Mouse (Mus musculus) hindbrain, embryonic 15.5 days (tissue): Measurements from ENCODE around the gene Gzmm. TPM values are rescaled to one million over a fixed set of nuclear protein-coding genes. Genes with fewer than 3 reads are reported as not detected.

ENCODE experiments used
- ATAC-seq: fragments of 200-750 bp; cut with Nextera tagmentation; 2 replicates; pipeline ENCODE4 v1.8.0; 2017; ENCODE audit warnings: low read depth, moderate number of reproducible peaks, moderate TSS enrichment; ENCODE audit not compliant: low FRiP score
- H3K27ac ChIP-seq: fragments of 300-500 bp; sonication (generic); replicated peaks from 2 replicates; pipeline ENCODE4 v1.5.1; 2015; ENCODE audit warnings: mild to moderate bottlenecking, inconsistent platforms
- H3K27me3 ChIP-seq: fragments of 300-500 bp; sonication (generic); 2 replicates; pipeline ENCODE4 v1.6.1; 2015; ENCODE audit warnings: control low read depth, inconsistent platforms
- H3K36me3 ChIP-seq: fragments of 300-500 bp; sonication (generic); 2 replicates; pipeline ENCODE4 v1.6.1; 2015; ENCODE audit warnings: control low read depth, inconsistent platforms
- H3K4me1 ChIP-seq: fragments of 300-500 bp; sonication (generic); replicated peaks from 2 replicates; pipeline ENCODE4 v1.6.1; 2015; ENCODE audit warnings: control low read depth, inconsistent platforms
- H3K4me2 ChIP-seq: fragments of 300-500 bp; sonication (generic); 2 replicates; pipeline ENCODE4 v1.6.1; 2015; ENCODE audit warnings: moderate library complexity, mild to moderate bottlenecking, inconsistent platforms
- H3K4me3 ChIP-seq: fragments of 300-500 bp; sonication (generic); 2 replicates; pipeline ENCODE4 v1.5.1; 2015; ENCODE audit warnings: mild to moderate bottlenecking, inconsistent platforms
- H3K9ac ChIP-seq: fragments of 300-500 bp; sonication (generic); 2 replicates; pipeline ENCODE4 v1.6.1; 2015; ENCODE audit warnings: inconsistent platforms
- H3K9me3 ChIP-seq: fragments of 300-500 bp; sonication (generic); 2 replicates; pipeline ENCODE4 v1.6.1; 2016; ENCODE audit warnings: control low read depth, inconsistent platforms
- WGBS: fragments of 180-500 bp; shearing (Covaris S2); methylation state at CpG from one replicate; pipeline ENCODE4 v1.1.7; 2015; 5-methylcytosine and 5-hydroxymethylcytosine counted together
- polyA plus RNA-seq: library from polyadenylated mRNA; unstranded; fragments of >200 nt; fragmentation: Nextera tagmentation; extraction: Ambion mirVana; gene quantifications from 2 replicates; pipeline ENCODE4 v1.2.1, GENCODE M21; 2015

Gzmm gene
- polyA plus RNA-seq, 1 experiment from 2014 or later, result 1.4 TPM

- Histone ChIP-seq H3K27me3 (peaks cover 24% of the 10 kb centered on the region), H3K9me3 (no peaks in the 10 kb centered on the region), H3K4me2 (peak overlapping the region; percentile 82), H3K36me3 (no peaks in the 10 kb centered on the region), H3K4me3 (peak overlapping the region; percentile 86), H3K27ac (no peak overlapping the region), H3K4me1 (peaks cover 33% of the 10 kb centered on the region), H3K9ac (peak overlapping the region; percentile 84)
- WGBS, result 2% methylated on average over 43 of the region's 43 CpGs
- ATAC-seq, result no peak
Observed at GRCm38 (mm10) chr10:79717640-79718357, 29.0 kb downstream of the Gzmm start.

- Histone ChIP-seq H3K4me1 (peaks cover 28% of the 10 kb centered on the region), H3K27me3 (peaks cover 9% of the 10 kb centered on the region), H3K4me2 (no peak overlapping the region), H3K9me3 (no peaks in the 10 kb centered on the region), H3K4me3 (no peak overlapping the region), H3K27ac (no peak overlapping the region), H3K9ac (no peak overlapping the region), H3K36me3 (no peaks in the 10 kb centered on the region)
- 55% methylated on average over 5 of the region's 5 CpGs for WGBS
- ATAC-seq, result no peak
Observed at GRCm38 (mm10) chr10:79721089-79721488, 32.3 kb downstream of the Gzmm start.

- Histone ChIP-seq H3K9me3 (no peaks in the 10 kb centered on the region), H3K27me3 (peaks cover 4% of the 10 kb centered on the region), H3K4me3 (no peak overlapping the region), H3K4me2 (no peak overlapping the region), H3K4me1 (peaks cover 10% of the 10 kb centered on the region), H3K9ac (no peak overlapping the region), H3K36me3 (peaks cover 6% of the 10 kb centered on the region; the same call in 1 of the 2 replicates), H3K27ac (no peak overlapping the region)
- 52% methylated on average over 6 of the region's 6 CpGs for WGBS
- ATAC-seq, result peak; percentile 43; the same call in 1 of the 2 replicates
Observed at GRCm38 (mm10) chr10:79723047-79723446, 34.2 kb downstream of the Gzmm start.

- H3K4me1 ChIP-seq, result 0 out of 2 replicates have a peak, but pooled peaks cover 5% of the 10 kb centered on the region
- ATAC-seq, result no peak
- no peak overlapping the region for H3K9ac ChIP-seq
- no peaks in the 10 kb centered on the region for H3K9me3 ChIP-seq
- H3K27me3 ChIP-seq, result no peaks in the 10 kb centered on the region
- no peak overlapping the region for H3K27ac ChIP-seq
- 88% methylated on average over 7 of the region's 7 CpGs for WGBS
- H3K4me3 ChIP-seq, result no peak overlapping the region
- peaks cover 6% of the 10 kb centered on the region; the same call in 1 of the 2 replicates for H3K36me3 ChIP-seq
- no peak overlapping the region for H3K4me2 ChIP-seq
Observed at GRCm38 (mm10) chr10:79723692-79724091, 34.9 kb downstream of the Gzmm start.

GRCm38 (mm10) chr10:79726090-79726489, 37.3 kb downstream of the Gzmm start:
- Histone ChIP-seq H3K27me3 (no peaks in the 10 kb centered on the region), H3K4me3 (no peak overlapping the region), H3K4me1 (0 out of 2 replicates have a peak, but pooled peaks cover 5% of the 10 kb centered on the region), H3K4me2 (no peak overlapping the region), H3K27ac (no peak overlapping the region), H3K9ac (no peak overlapping the region), H3K9me3 (no peaks in the 10 kb centered on the region), H3K36me3 (peaks cover 11% of the 10 kb centered on the region; the same call in 1 of the 2 replicates)
- 32% methylated on average over 11 of the region's 11 CpGs for WGBS
- ATAC-seq, result no peak

- Histone ChIP-seq H3K9me3 (no peaks in the 10 kb centered on the region), H3K27ac (no peak overlapping the region)
- ATAC-seq, result no peak
Observed at GRCm38 (mm10) chr10:79728323-79729249, 39.8 kb downstream of the Gzmm start.

GRCm38 (mm10) chr10:79729357-79729965, 40.6 kb downstream of the Gzmm start:
- no peaks in the 10 kb centered on the region for H3K9me3 ChIP-seq
- no peak overlapping the region for H3K27ac ChIP-seq
- no peak overlapping the region for H3K4me3 ChIP-seq
- WGBS, result 74% methylated on average over 13 of the region's 13 CpGs
- H3K4me2 ChIP-seq, result no peak overlapping the region
- ATAC-seq, result no peak; the same call in 1 of the 2 replicates
- H3K9ac ChIP-seq, result no peak overlapping the region
- no peaks in the 10 kb centered on the region for H3K27me3 ChIP-seq
- H3K4me1 ChIP-seq, result no peaks in the 10 kb centered on the region
- peaks cover 43% of the 10 kb centered on the region for H3K36me3 ChIP-seq

More at GRCm38 (mm10) chr10:79728323-79729249, 39.8 kb downstream of the Gzmm start:
- no peak overlapping the region for H3K4me3 ChIP-seq
- peaks cover 35% of the 10 kb centered on the region for H3K36me3 ChIP-seq
- H3K9ac ChIP-seq, result no peak overlapping the region
- no peaks in the 10 kb centered on the region for H3K4me1 ChIP-seq
- no peak overlapping the region for H3K4me2 ChIP-seq
- WGBS, result 71% methylated on average over 28 of the region's 28 CpGs
- no peaks in the 10 kb centered on the region for H3K27me3 ChIP-seq

- WGBS, result 97% methylated on average over 1 of the region's 1 CpGs
- Histone ChIP-seq H3K27ac (no peak overlapping the region), H3K36me3 (peaks cover 68% of the 10 kb centered on the region), H3K9ac (no peak overlapping the region), H3K4me2 (no peak overlapping the region), H3K9me3 (peaks cover 5% of the 10 kb centered on the region; the same call in 1 of the 2 replicates), H3K27me3 (no peaks in the 10 kb centered on the region), H3K4me1 (no peaks in the 10 kb centered on the region), H3K4me3 (no peak overlapping the region)
- no peak for ATAC-seq
Observed at GRCm38 (mm10) chr10:79732500-79732899, 43.7 kb downstream of the Gzmm start.

- no peak for ATAC-seq
- Histone ChIP-seq H3K4me2 (no peak overlapping the region), H3K4me3 (no peak overlapping the region), H3K9me3 (peaks cover 19% of the 10 kb centered on the region), H3K9ac (no peak overlapping the region), H3K36me3 (peaks cover 81% of the 10 kb centered on the region), H3K4me1 (no peaks in the 10 kb centered on the region), H3K27me3 (no peaks in the 10 kb centered on the region), H3K27ac (no peak overlapping the region)
- 92% methylated on average over 15 of the region's 15 CpGs for WGBS
Observed at GRCm38 (mm10) chr10:79733847-79734246, 45.0 kb downstream of the Gzmm start.

GRCm38 (mm10) chr10:79735361-79735760, 46.5 kb downstream of the Gzmm start:
- no peaks in the 10 kb centered on the region for H3K27me3 ChIP-seq
- 30% methylated on average over 44 of the region's 52 CpGs for whole genome bisulfite sequencing
- no peaks in the 10 kb centered on the region for H3K4me1 ChIP-seq
- no peak overlapping the region for H3K27ac ChIP-seq
- no peak for ATAC-seq
- H3K4me3 ChIP-seq, result no peak overlapping the region
- H3K4me2 ChIP-seq, result no peak overlapping the region
- peaks cover 96% of the 10 kb centered on the region for H3K36me3 ChIP-seq
- H3K9ac ChIP-seq, result no peak overlapping the region
- H3K9me3 ChIP-seq, result peaks cover 33% of the 10 kb centered on the region

GRCm38 (mm10) chr10:79736706-79737105, 47.9 kb downstream of the Gzmm start:
- Histone ChIP-seq H3K4me1 (no peaks in the 10 kb centered on the region), H3K27ac (no peak overlapping the region), H3K27me3 (no peaks in the 10 kb centered on the region), H3K36me3 (peaks cover 99% of the 10 kb centered on the region), H3K4me2 (no peak overlapping the region), H3K9ac (no peak overlapping the region), H3K9me3 (peaks cover 33% of the 10 kb centered on the region), H3K4me3 (no peak overlapping the region)
- WGBS, result 76% methylated on average over 14 of the region's 14 CpGs
- no peak for ATAC-seq
